Mouse (Mus musculus): Measurements from ENCODE around the gene Ocel1. TPM values are rescaled to one million over a fixed set of nuclear protein-coding genes. Genes with fewer than 3 reads are reported as not detected.
"Not testable (repeated sequence)": the region's sequence is repeated elsewhere in the genome, so short reads cannot be mapped to it uniquely, and the experiment has no call there.

Gene Ocel1
- 4.2 and 5.4 TPM in 2 replicates for polyA plus RNA-seq (2015; fragmentation: Nextera tagmentation; extraction: Ambion mirVana)

DNA sequence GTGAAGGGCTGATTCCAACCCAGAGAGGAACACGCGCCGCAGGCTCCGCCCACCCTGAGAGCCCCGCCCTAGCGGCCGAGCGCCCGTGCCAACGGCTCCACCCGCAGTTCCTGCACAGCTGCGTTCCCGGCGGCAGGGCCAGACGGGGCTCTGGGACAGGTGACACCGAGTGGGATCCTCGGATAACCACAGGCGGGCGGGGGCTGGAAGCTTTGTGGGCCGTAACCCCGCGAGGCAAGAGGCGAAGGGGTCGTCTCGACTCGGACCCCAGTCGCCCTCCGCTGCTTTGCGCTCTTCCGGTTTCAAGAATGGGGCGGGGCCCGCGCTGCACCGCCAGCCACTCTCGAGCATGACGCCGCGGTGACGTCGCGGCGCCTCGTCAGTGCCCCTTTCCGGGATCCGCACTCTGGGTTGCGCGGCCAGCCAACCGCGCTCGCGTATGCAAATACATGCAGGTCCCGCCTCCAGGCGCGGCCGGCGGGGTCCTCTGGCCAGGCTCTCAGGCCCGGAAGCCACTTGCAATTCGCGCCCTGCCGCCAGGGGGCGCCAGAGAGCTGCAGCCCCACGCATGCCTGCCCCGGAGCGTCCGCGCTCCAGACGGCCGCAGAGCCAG, at the start of gene Ocel1:
Gene Ocel1, plus strand, starts transcription at position 63 of the 613 bp plus-strand sequence.
- Histone ChIP-seq H3K9ac (peak within 1 kb of the TSS; percentile 70), H3K36me3 (peaks cover 44% of the 10 kb centered on the region), H3K27me3 (0 out of 2 replicates have a peak, but pooled peaks cover under 1% of the 10 kb centered on the region), H3K27ac (peak within 1 kb of the TSS; percentile 84), H3K4me3 (peak within 1 kb of the TSS; percentile 65), H3K9me3 (no peaks in the 10 kb centered on the region), H3K4me2 (peak within 1 kb of the TSS; percentile 57), H3K4me1 (peaks cover 38% of the 10 kb centered on the region)
- ATAC-seq (ENCODE audit: insufficient number of reproducible peaks, insufficient read depth, low FRiP score, low TSS enrichment, low read depth), result peak; percentile 81
- WGBS, result under 1% methylated on average over 68 of the region's 68 CpGs

DNA sequence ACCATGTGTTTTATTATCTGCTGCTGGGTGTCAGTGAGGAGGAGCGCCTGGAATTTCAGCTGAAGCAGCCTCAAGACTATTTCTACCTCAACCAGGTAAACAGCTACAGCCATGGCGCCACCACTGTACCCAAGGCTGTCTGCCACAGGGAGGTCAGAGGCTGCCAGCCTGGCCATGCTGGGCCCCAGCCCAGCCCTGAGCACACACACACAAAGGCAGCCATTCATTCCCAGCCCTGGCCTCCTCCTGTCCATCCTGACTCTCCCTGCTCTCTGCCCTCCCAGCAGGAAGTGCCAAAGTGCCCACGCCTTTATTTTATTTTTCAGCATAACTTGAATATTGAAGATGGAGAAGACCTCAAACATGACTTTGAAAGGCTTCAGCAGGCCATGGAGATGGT, 48.2 kb upstream of the Ocel1 start:
- no peak overlapping the region for H3K4me3 ChIP-seq
- H3K4me2 ChIP-seq, result no peak overlapping the region
- no peak for ATAC-seq (ENCODE audit: insufficient number of reproducible peaks, insufficient read depth, low FRiP score, low TSS enrichment, low read depth)
- no peak overlapping the region for H3K27ac ChIP-seq
- no peaks in the 10 kb centered on the region for H3K9me3 ChIP-seq
- H3K27me3 ChIP-seq, result no peaks in the 10 kb centered on the region
- H3K36me3 ChIP-seq, result peaks cover 62% of the 10 kb centered on the region
- no peaks in the 10 kb centered on the region for H3K4me1 ChIP-seq
- WGBS, result 85% methylated on average over 3 of the region's 3 CpGs
- H3K9ac ChIP-seq, result no peak overlapping the region

GRCm38 (mm10) chr8:71324848-71325247, 46.2 kb upstream of the Ocel1 start:
- no peak overlapping the region for H3K27ac ChIP-seq
- no peak overlapping the region for H3K9ac ChIP-seq
- WGBS, result 85% methylated on average over 1 of the region's 1 CpGs
- no peak overlapping the region for H3K4me2 ChIP-seq
- no peak for ATAC-seq (ENCODE audit: insufficient number of reproducible peaks, insufficient read depth, low FRiP score, low TSS enrichment, low read depth)
- H3K4me1 ChIP-seq, result no peaks in the 10 kb centered on the region
- H3K27me3 ChIP-seq, result no peaks in the 10 kb centered on the region
- H3K36me3 ChIP-seq, result peaks cover 77% of the 10 kb centered on the region
- H3K4me3 ChIP-seq, result no peak overlapping the region
- H3K9me3 ChIP-seq, result no peaks in the 10 kb centered on the region

DNA sequence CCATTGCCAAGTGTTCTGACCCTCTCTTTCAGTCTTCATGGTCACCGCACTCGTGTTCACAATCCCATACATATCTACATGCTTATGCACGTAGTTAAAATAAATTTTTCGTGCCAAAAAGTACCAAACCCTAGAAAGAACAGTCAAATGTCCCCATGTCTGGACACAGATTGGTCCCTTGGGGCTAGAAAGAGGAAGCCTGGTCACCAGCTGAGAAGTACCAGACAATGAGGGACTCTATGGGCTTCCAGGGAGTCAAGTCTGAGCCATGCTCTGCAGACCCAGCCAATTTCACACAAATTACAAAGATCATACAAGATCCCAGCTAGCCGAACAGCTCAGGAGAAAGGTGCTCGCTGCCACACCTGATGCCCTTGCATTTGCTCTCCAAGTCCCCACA, 33.3 kb upstream of the Ocel1 start:
- not testable (repeated sequence) for ATAC-seq (ENCODE audit: insufficient number of reproducible peaks, insufficient read depth, low FRiP score, low TSS enrichment, low read depth); H3K27me3 ChIP-seq; H3K4me3 ChIP-seq; H3K9me3 ChIP-seq; H3K9ac ChIP-seq; H3K4me1 ChIP-seq; H3K4me2 ChIP-seq; H3K27ac ChIP-seq
- 90% methylated on average over 6 of the region's 6 CpGs for WGBS
- H3K36me3 ChIP-seq, result peaks cover 64% of the 10 kb centered on the region

GRCm38 (mm10) chr8:71340625-71341024, 30.5 kb upstream of the Ocel1 start:
- peaks cover 73% of the 10 kb centered on the region for H3K36me3 ChIP-seq
- 77% methylated on average over 5 of the region's 5 CpGs for WGBS
- no peak for ATAC-seq (ENCODE audit: insufficient number of reproducible peaks, insufficient read depth, low FRiP score, low TSS enrichment, low read depth)
- H3K9ac ChIP-seq, result no peak overlapping the region
- H3K9me3 ChIP-seq, result no peaks in the 10 kb centered on the region
- H3K4me2 ChIP-seq, result no peak overlapping the region
- no peaks in the 10 kb centered on the region for H3K27me3 ChIP-seq
- no peaks in the 10 kb centered on the region for H3K4me1 ChIP-seq
- no peak overlapping the region for H3K27ac ChIP-seq
- no peak overlapping the region for H3K4me3 ChIP-seq

- Histone ChIP-seq H3K9ac (no peak overlapping the region), H3K4me1 (no peaks in the 10 kb centered on the region), H3K27ac (no peak overlapping the region), H3K4me2 (no peak overlapping the region), H3K36me3 (peaks cover 88% of the 10 kb centered on the region), H3K9me3 (no peaks in the 10 kb centered on the region), H3K27me3 (no peaks in the 10 kb centered on the region), H3K4me3 (no peak overlapping the region)
- no peak for ATAC-seq (ENCODE audit: insufficient number of reproducible peaks, insufficient read depth, low FRiP score, low TSS enrichment, low read depth)
- 56% methylated on average over 1 of the region's 1 CpGs for WGBS
Measured at GRCm38 (mm10) chr8:71346581-71346980, 24.5 kb upstream of the Ocel1 start.

- 75% methylated on average over 3 of the region's 3 CpGs for WGBS
- H3K36me3 ChIP-seq, result peaks cover 96% of the 10 kb centered on the region
- no peak for ATAC-seq (ENCODE audit: insufficient number of reproducible peaks, insufficient read depth, low FRiP score, low TSS enrichment, low read depth)
Measured at GRCm38 (mm10) chr8:71351117-71351516, 20.0 kb upstream of the Ocel1 start.

DNA sequence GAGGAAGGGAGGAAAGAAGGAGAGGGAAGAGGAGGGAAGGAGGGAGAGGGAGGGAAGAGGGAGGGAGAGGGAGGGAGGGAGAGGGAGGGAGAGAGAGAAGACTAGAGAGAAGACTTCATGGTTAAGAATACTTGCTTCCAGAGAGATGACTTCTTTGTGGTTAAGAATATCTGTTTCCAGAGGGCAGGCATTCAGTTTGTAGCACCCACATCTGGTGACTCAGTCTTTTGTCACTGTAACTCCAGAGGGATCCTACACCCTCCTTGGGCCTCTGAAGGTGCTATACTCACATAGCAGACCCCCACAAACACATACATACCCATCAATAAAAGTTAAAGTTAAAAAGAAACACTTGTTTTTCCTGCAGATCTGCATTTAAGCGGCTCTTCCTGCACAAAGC, 19.6 kb upstream of the Ocel1 start:
- H3K4me1 ChIP-seq, result no peaks in the 10 kb centered on the region
- H3K27me3 ChIP-seq, result no peaks in the 10 kb centered on the region
- no peak for ATAC-seq (ENCODE audit: insufficient number of reproducible peaks, insufficient read depth, low FRiP score, low TSS enrichment, low read depth)
- H3K9me3 ChIP-seq, result no peaks in the 10 kb centered on the region
- WGBS, result 89% methylated on average over 1 of the region's 1 CpGs
- no peak overlapping the region for H3K4me3 ChIP-seq
- peaks cover 96% of the 10 kb centered on the region for H3K36me3 ChIP-seq
- H3K27ac ChIP-seq, result no peak overlapping the region
- no peak overlapping the region for H3K4me2 ChIP-seq
- no peak overlapping the region for H3K9ac ChIP-seq

More at GRCm38 (mm10) chr8:71351117-71351516, 20.0 kb upstream of the Ocel1 start:
- Histone ChIP-seq H3K4me3 (no peak overlapping the region), H3K9me3 (no peaks in the 10 kb centered on the region), H3K27me3 (no peaks in the 10 kb centered on the region), H3K27ac (no peak overlapping the region), H3K4me2 (no peak overlapping the region), H3K4me1 (no peaks in the 10 kb centered on the region), H3K9ac (no peak overlapping the region)

GRCm38 (mm10) chr8:71358026-71358425, 13.1 kb upstream of the Ocel1 start:
- Histone ChIP-seq H3K27me3 (no peaks in the 10 kb centered on the region), H3K4me3 (no peak overlapping the region), H3K9ac (0 out of 2 replicates have a peak overlapping the region, but pooled peaks have one; percentile 11), H3K36me3 (peaks cover 85% of the 10 kb centered on the region), H3K27ac (no peak overlapping the region), H3K9me3 (no peaks in the 10 kb centered on the region), H3K4me2 (no peak overlapping the region), H3K4me1 (no peaks in the 10 kb centered on the region)
- ATAC-seq (ENCODE audit: insufficient number of reproducible peaks, insufficient read depth, low FRiP score, low TSS enrichment, low read depth), result no peak
- 79% methylated on average over 3 of the region's 3 CpGs for WGBS

- H3K27me3 ChIP-seq, result no peaks in the 10 kb centered on the region
- H3K4me3 ChIP-seq, result peak within 1 kb of the TSS; percentile 54
- peaks cover 17% of the 10 kb centered on the region for H3K36me3 ChIP-seq
- H3K9ac ChIP-seq, result peak within 1 kb of the TSS; percentile 77
- no peaks in the 10 kb centered on the region for H3K9me3 ChIP-seq
- ATAC-seq (ENCODE audit: insufficient number of reproducible peaks, insufficient read depth, low FRiP score, low TSS enrichment, low read depth), result peak; percentile 79
- H3K27ac ChIP-seq, result peak within 1 kb of the TSS; percentile 86
- H3K4me2 ChIP-seq, result peak within 1 kb of the TSS; percentile 78
- whole genome bisulfite sequencing, result under 1% methylated on average over 56 of the region's 56 CpGs
- H3K4me1 ChIP-seq, result peaks cover 31% of the 10 kb centered on the region
Measured at GRCm38 (mm10) chr8:71366771-71367528, 4.1 kb upstream of the Ocel1 start, which contains the start of gene Use1. TSS of gene Use1 (plus strand) at chr8:71366848.

- ATAC-seq (ENCODE audit: insufficient number of reproducible peaks, insufficient read depth, low FRiP score, low TSS enrichment, low read depth), result peak; percentile 84; the same call in 1 of the 2 replicates
- Histone ChIP-seq H3K27me3 (no peaks in the 10 kb centered on the region), H3K4me3 (peak overlapping the region; percentile 54), H3K9ac (peak overlapping the region; percentile 77), H3K36me3 (peaks cover 17% of the 10 kb centered on the region), H3K4me1 (peaks cover 31% of the 10 kb centered on the region), H3K27ac (peak overlapping the region; percentile 86), H3K9me3 (no peaks in the 10 kb centered on the region), H3K4me2 (peak overlapping the region; percentile 72)
- WGBS, result 47% methylated on average over 17 of the region's 17 CpGs
Measured at GRCm38 (mm10) chr8:71367529-71368176, 3.4 kb upstream of the Ocel1 start.
